Mouse (Mus musculus): Measurements from ENCODE around the gene Kifc1. TPM values are rescaled to one million over a fixed set of nuclear protein-coding genes. Genes with fewer than 3 reads are reported as not detected.
"Not testable (repeated sequence)": the region's sequence is repeated elsewhere in the genome, so short reads cannot be mapped to it uniquely, and the experiment has no call there.

The Kifc1 gene
- total and polyA plus RNA-seq, 2 experiments = 0.18 to 0.20 TPM

DNA sequence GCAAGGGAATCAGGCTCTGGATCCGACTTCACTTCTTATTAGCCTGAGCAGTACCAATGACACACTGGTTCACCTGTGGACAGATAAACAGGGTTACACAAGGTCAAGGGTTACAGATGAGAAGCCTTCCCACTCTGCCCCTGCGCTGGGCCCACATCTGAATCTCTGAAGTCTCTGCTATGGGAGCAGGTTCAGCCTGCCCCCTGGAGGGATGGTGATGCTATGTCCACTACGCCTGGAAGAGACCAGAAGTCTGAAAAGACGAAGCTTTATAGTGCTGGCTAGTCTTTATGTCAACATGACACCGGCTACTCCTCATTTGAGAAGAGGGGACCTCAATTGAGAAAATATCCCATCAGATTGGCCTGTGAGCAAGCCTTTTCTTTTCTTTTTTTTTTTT is 14.7 kb downstream of the Kifc1 start:
- not testable (repeated sequence) for H3K4me1 ChIP-seq (ENCODE audit: control insufficient read depth, insufficient read depth, low read length); H3K36me3 ChIP-seq (ENCODE audit: control insufficient read depth, insufficient read depth, low read length); H3K9ac ChIP-seq (ENCODE audit: low read depth, low read length); H3K4me3 ChIP-seq (ENCODE audit: insufficient read depth, low read depth, low read length); H3K27ac ChIP-seq (replicated peaks; ENCODE audit: insufficient read depth, low read depth, low read length); H3K79me2 ChIP-seq (ENCODE audit: control insufficient read depth, insufficient read depth, low read length); H3K27me3 ChIP-seq (ENCODE audit: control insufficient read depth, insufficient read depth, low read length)
- WGBS = 76% methylated on average over 5 of the region's 5 CpGs
- DNase-seq (ENCODE audit: extremely low read depth, low read depth, low spot score) = peak; percentile 23
- peak; percentile 39 for TF ChIP-seq CTCF (IDR thresholded peaks at IDR 0.05; ENCODE audit: low read depth, low read length)

DNA sequence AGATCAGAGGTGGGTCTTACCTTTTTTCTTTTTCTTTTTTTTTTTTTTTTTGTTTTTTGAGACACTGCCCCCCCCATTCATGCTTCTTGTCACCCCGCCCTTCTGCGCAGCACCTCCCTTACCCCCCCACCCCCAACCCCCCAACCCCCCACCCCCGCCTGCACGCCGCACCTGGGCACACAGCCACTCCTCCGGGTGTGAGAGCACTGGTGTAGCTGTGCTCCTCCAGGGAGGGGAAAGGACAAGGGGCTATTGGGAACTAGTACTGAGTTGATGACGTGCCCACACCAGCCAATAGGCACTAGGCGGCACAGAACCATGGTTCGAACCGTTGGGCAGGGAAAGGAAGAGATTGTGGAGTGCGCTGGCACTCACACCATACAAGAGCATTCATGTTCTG is 16.1 kb downstream of the Kifc1 start:
- H3K27ac ChIP-seq (replicated peaks; ENCODE audit: insufficient read depth, low read depth, low read length) = no peak overlapping the region
- no peak overlapping the region for H3K4me3 ChIP-seq (ENCODE audit: insufficient read depth, low read depth, low read length)
- H3K79me2 ChIP-seq (ENCODE audit: control insufficient read depth, insufficient read depth, low read length) = no peaks in the 10 kb centered on the region
- H3K36me3 ChIP-seq (ENCODE audit: control insufficient read depth, insufficient read depth, low read length) = no peaks in the 10 kb centered on the region
- no peak for DNase-seq (ENCODE audit: extremely low read depth, low read depth, low spot score)
- no peaks in the 10 kb centered on the region for H3K4me1 ChIP-seq (ENCODE audit: control insufficient read depth, insufficient read depth, low read length)
- no peak overlapping the region for H3K9ac ChIP-seq (ENCODE audit: low read depth, low read length)
- TF ChIP-seq POLR2A (IDR thresholded peaks at IDR 0.05; ENCODE audit: extremely low read depth, insufficient read depth, low read length) (no peak), CTCF (IDR thresholded peaks at IDR 0.05; ENCODE audit: low read depth, low read length) (no peak)
- H3K27me3 ChIP-seq (ENCODE audit: control insufficient read depth, insufficient read depth, low read length) = no peaks in the 10 kb centered on the region
- WGBS = 91% methylated on average over 11 of the region's 11 CpGs

GRCm38 (mm10) chr17:33873537-33873936 is 16.9 kb downstream of the Kifc1 start, which contains the start of gene Gm7029:
Gm7029 (plus strand) TSS chr17:33873837.
- DNase-seq (ENCODE audit: extremely low read depth, low read depth, low spot score); H3K79me2 ChIP-seq (ENCODE audit: control insufficient read depth, insufficient read depth, low read length); H3K4me1 ChIP-seq (ENCODE audit: control insufficient read depth, insufficient read depth, low read length); H3K9ac ChIP-seq (ENCODE audit: low read depth, low read length); H3K36me3 ChIP-seq (ENCODE audit: control insufficient read depth, insufficient read depth, low read length); H3K4me3 ChIP-seq (ENCODE audit: insufficient read depth, low read depth, low read length); H3K27me3 ChIP-seq (ENCODE audit: control insufficient read depth, insufficient read depth, low read length); H3K27ac ChIP-seq (replicated peaks; ENCODE audit: insufficient read depth, low read depth, low read length): not testable (repeated sequence)
- 91% methylated on average over 5 of the region's 12 CpGs for WGBS

- no peaks in the 10 kb centered on the region for H3K79me2 ChIP-seq (ENCODE audit: control insufficient read depth, insufficient read depth, low read length)
- 30% methylated on average over 9 of the region's 9 CpGs for WGBS
- no peak overlapping the region for H3K27ac ChIP-seq (replicated peaks; ENCODE audit: insufficient read depth, low read depth, low read length)
- no peaks in the 10 kb centered on the region for H3K36me3 ChIP-seq (ENCODE audit: control insufficient read depth, insufficient read depth, low read length)
- no peaks in the 10 kb centered on the region for H3K27me3 ChIP-seq (ENCODE audit: control insufficient read depth, insufficient read depth, low read length)
- no peak overlapping the region for H3K4me3 ChIP-seq (ENCODE audit: insufficient read depth, low read depth, low read length)
- peak; percentile 55 for DNase-seq (ENCODE audit: extremely low read depth, low read depth, low spot score)
- no peaks in the 10 kb centered on the region for H3K4me1 ChIP-seq (ENCODE audit: control insufficient read depth, insufficient read depth, low read length)
- no peak overlapping the region for H3K9ac ChIP-seq (ENCODE audit: low read depth, low read length)
- TF ChIP-seq CTCF (IDR thresholded peaks at IDR 0.05; ENCODE audit: low read depth, low read length) (peak; percentile 60), POLR2A (IDR thresholded peaks at IDR 0.05; ENCODE audit: extremely low read depth, insufficient read depth, low read length) (no peak)
These were observed 25.0 kb downstream of the Kifc1 start for GRCm38 (mm10) chr17:33865330-33866030.

- Histone ChIP-seq H3K79me2 (ENCODE audit: control insufficient read depth, insufficient read depth, low read length) (no peaks in the 10 kb centered on the region), H3K27ac (replicated peaks; ENCODE audit: insufficient read depth, low read depth, low read length) (no peak overlapping the region), H3K4me1 (ENCODE audit: control insufficient read depth, insufficient read depth, low read length) (no peaks in the 10 kb centered on the region), H3K27me3 (ENCODE audit: control insufficient read depth, insufficient read depth, low read length) (no peaks in the 10 kb centered on the region), H3K9ac (ENCODE audit: low read depth, low read length) (no peak overlapping the region), H3K36me3 (ENCODE audit: control insufficient read depth, insufficient read depth, low read length) (no peaks in the 10 kb centered on the region), H3K4me3 (ENCODE audit: insufficient read depth, low read depth, low read length) (no peak overlapping the region)
- no peak for TF ChIP-seq POLR2A (IDR thresholded peaks at IDR 0.05; ENCODE audit: extremely low read depth, insufficient read depth, low read length)
- TF ChIP-seq CTCF (IDR thresholded peaks at IDR 0.05; ENCODE audit: low read depth, low read length) = no peak
- no peak for DNase-seq (ENCODE audit: extremely low read depth, low read depth, low spot score)
- 85% methylated on average over 4 of the region's 4 CpGs for WGBS
These were observed 32.6 kb downstream of the Kifc1 start for GRCm38 (mm10) chr17:33857816-33858215.

DNA sequence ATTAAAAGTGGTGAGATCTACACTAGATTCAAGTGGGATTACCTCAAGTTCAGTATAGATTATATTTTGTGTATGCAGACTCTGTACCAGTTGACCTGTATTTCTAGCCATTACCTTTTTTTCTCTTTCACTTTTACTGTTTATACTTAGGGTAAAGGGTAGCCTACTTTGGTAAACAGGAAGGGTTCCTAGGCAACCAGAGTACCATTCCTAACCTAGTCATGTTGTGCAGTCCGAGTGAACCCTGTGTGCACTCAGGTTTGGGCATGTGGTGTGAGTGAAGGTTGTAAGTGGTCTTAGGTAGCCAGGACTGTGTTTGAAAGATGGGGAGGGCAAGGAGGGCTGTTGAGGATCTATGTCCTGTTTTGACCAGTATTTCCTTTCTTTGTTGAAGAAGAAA is 39.1 kb downstream of the Kifc1 start:
- H3K4me3 ChIP-seq (ENCODE audit: insufficient read depth, low read depth, low read length) = no peak overlapping the region
- H3K4me1 ChIP-seq (ENCODE audit: control insufficient read depth, insufficient read depth, low read length) = peaks cover 2% of the 10 kb centered on the region; the same call in 1 of the 2 replicates
- WGBS = 4% methylated on average over 1 of the region's 1 CpGs
- no peak overlapping the region for H3K9ac ChIP-seq (ENCODE audit: low read depth, low read length)
- peak; percentile 36 for DNase-seq (ENCODE audit: extremely low read depth, low read depth, low spot score)
- no peak overlapping the region for H3K27ac ChIP-seq (replicated peaks; ENCODE audit: insufficient read depth, low read depth, low read length)
- H3K79me2 ChIP-seq (ENCODE audit: control insufficient read depth, insufficient read depth, low read length) = no peaks in the 10 kb centered on the region
- no peaks in the 10 kb centered on the region for H3K27me3 ChIP-seq (ENCODE audit: control insufficient read depth, insufficient read depth, low read length)
- H3K36me3 ChIP-seq (ENCODE audit: control insufficient read depth, insufficient read depth, low read length) = no peaks in the 10 kb centered on the region
- no peak for TF ChIP-seq CTCF (IDR thresholded peaks at IDR 0.05; ENCODE audit: low read depth, low read length)
- TF ChIP-seq POLR2A (IDR thresholded peaks at IDR 0.05; ENCODE audit: extremely low read depth, insufficient read depth, low read length) = no peak
